Mouse (Mus musculus): ENCODE measurements around the gene Slc17a7. TPM values are rescaled to one million over a fixed set of nuclear protein-coding genes. Genes with fewer than 3 reads are reported as not detected.

Slc17a7 gene
- polyA plus RNA-seq, 1 experiment = 1.6 TPM

DNA sequence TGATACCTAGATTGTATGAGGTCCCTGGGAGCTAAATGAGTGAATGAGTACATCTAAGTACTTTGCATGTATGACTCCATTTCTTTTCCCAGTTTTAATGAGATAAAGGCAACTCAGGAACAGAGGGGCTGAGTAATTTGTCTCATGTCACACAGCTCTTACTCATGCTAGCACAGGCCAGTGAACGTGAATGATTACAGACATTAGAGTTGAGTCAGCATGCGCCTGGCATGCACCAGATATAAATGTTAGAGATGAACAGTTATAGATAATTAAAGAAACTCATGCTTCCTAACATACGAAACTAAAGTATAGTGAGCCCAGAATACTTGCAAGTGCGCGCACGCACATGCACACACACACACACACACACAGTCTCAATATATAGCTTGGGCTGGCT is 26.4 kb downstream of the Slc17a7 start:
- no peaks in the 10 kb centered on the region for H3K36me3 ChIP-seq (ENCODE audit: control insufficient read depth, insufficient read depth, low read length, poor library complexity, severe bottlenecking)
- no peaks in the 10 kb centered on the region for H3K27me3 ChIP-seq (ENCODE audit: control insufficient read depth, insufficient read depth, low read length, poor library complexity, severe bottlenecking)
- H3K9me3 ChIP-seq (replicated peaks; ENCODE audit: control insufficient read depth, insufficient read depth, low read length, poor library complexity, severe bottlenecking) = no peaks in the 10 kb centered on the region
- no peaks in the 10 kb centered on the region for H3K4me1 ChIP-seq (ENCODE audit: control insufficient read depth, insufficient read depth, low read length)
- TF ChIP-seq POLR2A (IDR thresholded peaks at IDR 0.05; ENCODE audit: insufficient read depth, low read length) (no peak), EP300 (IDR thresholded peaks at IDR 0.05; ENCODE audit: insufficient read depth, low read depth, low read length) (no peak), CTCF (IDR thresholded peaks at IDR 0.05; ENCODE audit: low read depth, low read length) (no peak)
- no peak overlapping the region for H3K9ac ChIP-seq (ENCODE audit: low read depth, poor library complexity, severe bottlenecking)
- H3K27ac ChIP-seq (ENCODE audit: insufficient read depth, low read length) = no peak overlapping the region
- H3K4me3 ChIP-seq (ENCODE audit: low read depth, low read length) = no peak overlapping the region

DNA sequence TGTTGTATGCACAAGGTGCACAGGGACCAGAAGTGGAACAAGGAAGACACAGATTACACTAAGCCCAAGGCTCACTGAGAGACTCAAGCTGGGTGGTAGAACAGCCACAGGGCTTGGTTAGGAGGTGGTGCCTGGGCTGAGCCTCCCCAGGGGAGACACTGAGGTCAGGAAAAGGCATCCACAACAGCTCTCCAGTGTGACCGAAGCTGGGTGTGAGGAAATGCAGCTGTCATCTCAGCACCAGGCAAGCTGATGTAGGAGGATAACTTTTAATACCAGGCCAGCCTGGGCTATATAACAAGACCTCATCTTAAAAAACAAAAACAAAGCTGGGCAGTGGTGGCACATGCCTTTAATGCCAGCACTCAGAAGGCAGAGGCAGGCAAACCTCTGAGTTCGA is 27.4 kb downstream of the Slc17a7 start:
- no peaks in the 10 kb centered on the region for H3K27me3 ChIP-seq (ENCODE audit: control insufficient read depth, insufficient read depth, low read length, poor library complexity, severe bottlenecking)
- no peak overlapping the region for H3K9ac ChIP-seq (ENCODE audit: low read depth, poor library complexity, severe bottlenecking)
- H3K27ac ChIP-seq (ENCODE audit: insufficient read depth, low read length) = no peak overlapping the region
- no peaks in the 10 kb centered on the region for H3K9me3 ChIP-seq (replicated peaks; ENCODE audit: control insufficient read depth, insufficient read depth, low read length, poor library complexity, severe bottlenecking)
- H3K4me3 ChIP-seq (ENCODE audit: low read depth, low read length) = no peak overlapping the region
- no peaks in the 10 kb centered on the region for H3K4me1 ChIP-seq (ENCODE audit: control insufficient read depth, insufficient read depth, low read length)
- TF ChIP-seq CTCF (IDR thresholded peaks at IDR 0.05; ENCODE audit: low read depth, low read length) (no peak), POLR2A (IDR thresholded peaks at IDR 0.05; ENCODE audit: insufficient read depth, low read length) (no peak), EP300 (IDR thresholded peaks at IDR 0.05; ENCODE audit: insufficient read depth, low read depth, low read length) (no peak)
- no peaks in the 10 kb centered on the region for H3K36me3 ChIP-seq (ENCODE audit: control insufficient read depth, insufficient read depth, low read length, poor library complexity, severe bottlenecking)

DNA sequence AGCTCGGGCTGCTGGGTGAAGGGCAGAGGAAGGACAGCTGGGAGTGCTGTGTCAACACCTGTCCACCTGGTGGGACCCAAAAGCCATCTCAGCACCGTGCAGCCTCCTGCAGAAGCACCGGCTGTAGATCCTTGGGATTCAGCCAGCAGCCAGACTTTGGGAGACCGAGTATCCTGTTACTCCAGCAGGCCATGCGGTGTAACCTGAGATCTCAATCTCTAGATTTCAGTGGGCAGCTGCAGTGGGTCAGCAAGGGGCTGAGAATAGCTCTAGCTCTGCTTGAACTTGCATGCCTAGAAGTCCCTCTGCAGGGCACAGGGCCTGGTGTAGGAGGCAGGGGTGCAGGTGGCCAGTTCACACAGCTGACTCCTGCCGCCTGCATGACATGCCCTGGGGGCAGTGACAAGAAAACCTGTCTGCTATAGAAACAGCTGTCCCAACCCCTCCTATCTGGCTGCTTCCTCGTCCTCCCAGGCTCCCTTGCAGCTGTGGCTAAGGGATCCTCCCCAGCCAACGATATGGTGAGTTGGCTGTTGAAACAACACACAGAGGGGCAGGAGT is 28.1 kb downstream of the Slc17a7 start:
- H3K27me3 ChIP-seq (ENCODE audit: control insufficient read depth, insufficient read depth, low read length, poor library complexity, severe bottlenecking) = no peaks in the 10 kb centered on the region
- H3K4me3 ChIP-seq (ENCODE audit: low read depth, low read length) = no peak overlapping the region
- no peaks in the 10 kb centered on the region for H3K36me3 ChIP-seq (ENCODE audit: control insufficient read depth, insufficient read depth, low read length, poor library complexity, severe bottlenecking)
- H3K9ac ChIP-seq (ENCODE audit: low read depth, poor library complexity, severe bottlenecking) = no peak overlapping the region
- H3K27ac ChIP-seq (ENCODE audit: insufficient read depth, low read length) = no peak overlapping the region
- H3K9me3 ChIP-seq (replicated peaks; ENCODE audit: control insufficient read depth, insufficient read depth, low read length, poor library complexity, severe bottlenecking) = no peaks in the 10 kb centered on the region
- TF ChIP-seq POLR2A (IDR thresholded peaks at IDR 0.05; ENCODE audit: insufficient read depth, low read length) = no peak
- no peak for TF ChIP-seq CTCF (IDR thresholded peaks at IDR 0.05; ENCODE audit: low read depth, low read length)
- no peak for TF ChIP-seq EP300 (IDR thresholded peaks at IDR 0.05; ENCODE audit: insufficient read depth, low read depth, low read length)
- no peaks in the 10 kb centered on the region for H3K4me1 ChIP-seq (ENCODE audit: control insufficient read depth, insufficient read depth, low read length)

DNA sequence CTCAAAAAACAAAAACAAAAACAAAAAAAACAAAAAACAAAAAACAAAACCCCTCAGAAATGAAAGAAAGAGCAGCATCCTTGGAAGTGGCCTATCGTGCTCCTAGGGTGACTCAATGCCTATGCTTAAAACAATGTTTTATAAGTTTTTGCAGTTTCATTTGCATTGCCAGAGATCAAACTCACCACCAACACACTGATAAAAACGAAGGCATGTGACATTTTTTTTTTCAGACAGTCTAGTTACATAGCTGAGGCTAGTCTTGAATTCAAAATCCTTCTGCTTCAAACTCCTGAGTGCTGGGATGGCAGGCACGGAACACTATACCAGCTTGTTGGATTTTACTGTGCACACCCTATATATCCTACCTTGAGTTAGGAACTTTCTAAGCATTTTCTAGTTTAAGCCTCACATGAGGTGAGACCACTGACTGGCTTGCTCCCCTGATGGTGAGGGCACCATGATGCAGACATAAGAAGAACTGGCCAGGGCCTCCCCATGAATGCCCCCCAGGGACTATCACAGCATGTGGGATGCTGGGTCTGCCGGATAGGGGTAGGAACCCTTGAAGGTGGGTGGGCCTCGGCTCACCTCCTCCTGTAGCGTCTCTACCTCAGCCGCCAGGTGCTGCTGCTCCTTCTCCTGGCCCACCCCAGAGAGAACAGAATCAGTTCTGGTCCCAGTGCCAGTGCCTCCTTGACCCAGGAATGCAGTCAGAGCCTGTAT is 29.0 kb downstream of the Slc17a7 start:
- Histone ChIP-seq H3K9ac (ENCODE audit: low read depth, poor library complexity, severe bottlenecking) (no peak overlapping the region), H3K27ac (ENCODE audit: insufficient read depth, low read length) (no peak overlapping the region), H3K27me3 (ENCODE audit: control insufficient read depth, insufficient read depth, low read length, poor library complexity, severe bottlenecking) (no peaks in the 10 kb centered on the region), H3K36me3 (ENCODE audit: control insufficient read depth, insufficient read depth, low read length, poor library complexity, severe bottlenecking) (no peaks in the 10 kb centered on the region), H3K4me1 (ENCODE audit: control insufficient read depth, insufficient read depth, low read length) (no peaks in the 10 kb centered on the region), H3K9me3 (replicated peaks; ENCODE audit: control insufficient read depth, insufficient read depth, low read length, poor library complexity, severe bottlenecking) (no peaks in the 10 kb centered on the region), H3K4me3 (ENCODE audit: low read depth, low read length) (no peak overlapping the region)
- no peak for TF ChIP-seq CTCF (IDR thresholded peaks at IDR 0.05; ENCODE audit: low read depth, low read length)
- TF ChIP-seq EP300 (IDR thresholded peaks at IDR 0.05; ENCODE audit: insufficient read depth, low read depth, low read length) = no peak
- TF ChIP-seq POLR2A (IDR thresholded peaks at IDR 0.05; ENCODE audit: insufficient read depth, low read length) = no peak

DNA sequence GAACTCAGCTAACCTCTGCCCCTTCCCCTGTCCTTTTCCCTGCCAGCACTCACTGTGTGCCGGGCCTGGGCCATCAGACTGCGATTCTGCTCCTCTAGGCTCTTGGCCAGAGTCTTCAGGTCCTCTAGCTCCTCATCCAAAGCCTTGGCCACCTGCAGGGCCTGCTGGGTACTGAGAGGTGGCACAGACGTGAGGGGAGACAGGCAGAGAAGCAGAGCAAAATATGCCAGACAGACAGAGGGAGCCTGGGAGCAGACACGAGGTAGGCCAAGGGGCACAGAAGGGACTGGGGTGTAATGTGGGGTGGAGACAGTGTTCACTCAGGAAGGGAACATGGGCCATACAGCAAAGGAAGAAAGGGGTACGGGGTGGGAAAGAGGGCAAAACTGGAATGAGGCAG is 29.7 kb downstream of the Slc17a7 start:
- Histone ChIP-seq H3K9ac (ENCODE audit: low read depth, poor library complexity, severe bottlenecking) (no peak overlapping the region), H3K9me3 (replicated peaks; ENCODE audit: control insufficient read depth, insufficient read depth, low read length, poor library complexity, severe bottlenecking) (no peaks in the 10 kb centered on the region), H3K27ac (ENCODE audit: insufficient read depth, low read length) (no peak overlapping the region), H3K27me3 (ENCODE audit: control insufficient read depth, insufficient read depth, low read length, poor library complexity, severe bottlenecking) (no peaks in the 10 kb centered on the region), H3K4me1 (ENCODE audit: control insufficient read depth, insufficient read depth, low read length) (no peaks in the 10 kb centered on the region), H3K4me3 (ENCODE audit: low read depth, low read length) (no peak overlapping the region), H3K36me3 (ENCODE audit: control insufficient read depth, insufficient read depth, low read length, poor library complexity, severe bottlenecking) (no peaks in the 10 kb centered on the region)
- TF ChIP-seq POLR2A (IDR thresholded peaks at IDR 0.05; ENCODE audit: insufficient read depth, low read length) (no peak), EP300 (IDR thresholded peaks at IDR 0.05; ENCODE audit: insufficient read depth, low read depth, low read length) (no peak), CTCF (IDR thresholded peaks at IDR 0.05; ENCODE audit: low read depth, low read length) (no peak)
